Mouse (Mus musculus) kidney, adult 18-20 months (tissue): ENCODE measurements around the gene Nupr1.
A peak's percentile ranks its signal among the peaks of the same experiment; 100 is the strongest.

Experiments used
- DNase-seq: peaks from one replicate; pipeline ENCODE4 v3.0.0; 2021

Nupr1 gene

DNA sequence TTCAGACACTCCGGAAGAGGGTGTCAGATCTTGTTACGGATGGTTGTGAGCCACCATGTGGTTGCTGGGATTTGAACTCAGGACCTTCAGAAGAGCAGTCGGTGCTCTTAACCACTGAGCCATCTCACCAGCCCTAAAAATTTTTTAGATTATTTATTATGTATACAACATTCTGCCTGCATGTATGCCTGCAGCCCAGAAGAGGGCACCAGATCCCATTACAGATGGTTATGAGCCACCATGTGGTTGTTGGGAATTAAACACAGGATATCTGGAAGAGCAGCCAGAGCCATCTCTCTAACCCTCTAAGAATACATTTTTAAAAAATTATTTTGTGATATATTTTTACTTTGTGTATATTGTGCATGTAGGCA lies 12.6 kb upstream of the Nupr1 start:
- DNase-seq = peak; percentile 38

DNA sequence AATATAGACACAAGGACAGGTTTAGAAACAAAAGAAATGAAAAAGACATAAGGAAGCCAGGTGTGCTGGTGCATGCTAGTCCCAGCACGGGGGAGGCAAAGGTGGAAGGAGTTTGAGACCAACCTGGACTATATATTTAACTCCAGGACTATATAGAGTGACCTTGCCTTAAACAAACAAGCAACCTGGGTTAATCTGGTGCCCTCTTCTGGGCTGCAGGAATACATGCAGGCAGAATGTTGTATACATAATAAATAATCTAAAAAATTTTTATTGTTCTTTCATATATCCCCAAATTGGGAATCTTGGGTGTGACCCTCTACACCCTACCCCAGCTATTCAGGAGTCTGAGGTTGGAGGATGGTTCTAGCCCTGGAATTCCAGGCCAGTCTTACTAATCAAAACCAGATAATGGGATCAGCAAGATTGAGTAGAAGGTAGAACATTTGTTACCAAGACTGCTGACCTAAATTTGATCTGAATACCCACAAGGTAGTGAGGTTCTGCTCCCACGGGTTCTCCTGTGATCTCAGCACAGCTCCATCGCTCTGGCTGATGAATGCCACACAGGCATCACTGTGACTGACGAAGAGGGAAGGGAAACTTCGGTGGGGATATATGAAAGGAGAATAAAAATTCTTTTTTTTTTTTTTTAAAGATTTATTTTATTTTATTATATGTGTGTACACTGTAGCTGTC lies 12.0 kb upstream of the Nupr1 start:
- DNase-seq = no peak

DNA sequence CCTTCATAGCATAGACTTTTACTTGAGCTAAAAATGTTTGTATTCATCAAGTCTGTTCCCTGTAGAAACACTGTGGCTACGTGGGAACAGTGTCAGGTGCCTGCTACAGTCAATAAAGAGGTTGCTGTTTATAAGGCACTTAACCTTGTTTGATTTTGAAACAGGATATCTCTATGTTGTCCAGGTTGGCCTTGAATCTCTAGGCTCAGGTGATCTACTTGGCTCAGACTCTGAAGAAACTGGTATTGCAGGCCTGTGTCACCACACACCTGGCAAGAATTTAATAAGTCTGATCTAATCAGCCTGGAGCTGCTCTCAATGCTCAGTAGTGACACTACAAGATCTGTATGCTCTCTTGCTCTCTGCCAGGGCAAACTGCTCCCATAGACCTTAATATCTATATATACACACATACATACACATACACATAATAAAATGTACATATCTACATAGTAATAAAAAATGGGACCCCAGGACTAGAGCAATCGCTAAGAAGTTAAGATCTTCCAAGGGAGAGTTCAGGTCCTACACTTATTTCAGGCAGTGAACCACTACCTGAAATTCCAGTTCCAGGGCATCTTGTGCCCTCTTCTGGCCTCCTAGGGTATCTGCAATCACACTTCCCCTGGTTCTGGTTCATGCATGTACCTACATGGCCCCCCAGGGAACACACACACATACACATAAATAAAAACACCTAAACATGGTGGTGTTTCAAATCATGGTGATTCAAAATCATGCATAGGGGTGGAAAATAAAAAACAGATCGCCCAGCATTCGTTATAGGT lies 6.3 kb upstream of the Nupr1 start:
- DNase-seq = peak; percentile 51

DNA sequence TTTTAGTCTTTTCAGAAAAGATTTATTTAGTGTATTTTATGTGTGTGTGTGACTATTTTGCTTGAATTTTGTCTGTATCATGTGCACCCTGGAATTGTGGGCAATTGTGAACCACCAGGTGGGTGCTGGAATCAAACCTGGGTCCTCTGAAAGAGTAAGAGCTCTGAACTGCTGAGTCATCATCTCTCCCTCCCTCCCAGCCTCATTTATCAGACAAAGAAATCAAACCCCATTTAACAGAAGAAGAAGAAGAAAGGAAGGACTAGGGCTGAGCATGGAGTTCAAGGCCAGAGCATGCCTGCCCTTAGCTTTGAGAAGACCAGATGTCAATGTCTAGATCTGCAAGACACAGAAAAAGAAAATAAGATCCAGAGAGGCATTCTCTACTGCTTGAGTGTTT lies 4.7 kb upstream of the Nupr1 start:
- DNase-seq = no peak

DNA sequence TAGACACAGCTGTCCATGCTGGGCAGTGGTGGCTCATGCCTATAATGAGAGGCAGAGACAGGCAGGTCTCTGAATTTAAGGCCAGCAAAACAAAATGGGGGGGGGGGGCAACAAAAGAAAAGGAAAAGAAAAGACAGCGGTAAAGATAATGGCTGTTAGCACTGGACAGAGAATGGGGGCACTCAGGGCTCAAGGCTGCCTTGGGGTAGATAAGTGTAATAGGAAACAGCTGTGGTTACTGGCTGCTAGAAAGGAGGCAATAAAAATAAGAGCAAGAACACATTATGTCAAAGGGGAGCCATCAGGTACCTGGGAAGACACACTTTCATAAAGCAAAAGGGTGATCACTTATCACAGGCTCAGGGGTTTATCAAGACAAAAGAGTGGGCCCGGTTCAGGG lies 1.8 kb upstream of the Nupr1 start:
- DNase-seq = no peak

DNA sequence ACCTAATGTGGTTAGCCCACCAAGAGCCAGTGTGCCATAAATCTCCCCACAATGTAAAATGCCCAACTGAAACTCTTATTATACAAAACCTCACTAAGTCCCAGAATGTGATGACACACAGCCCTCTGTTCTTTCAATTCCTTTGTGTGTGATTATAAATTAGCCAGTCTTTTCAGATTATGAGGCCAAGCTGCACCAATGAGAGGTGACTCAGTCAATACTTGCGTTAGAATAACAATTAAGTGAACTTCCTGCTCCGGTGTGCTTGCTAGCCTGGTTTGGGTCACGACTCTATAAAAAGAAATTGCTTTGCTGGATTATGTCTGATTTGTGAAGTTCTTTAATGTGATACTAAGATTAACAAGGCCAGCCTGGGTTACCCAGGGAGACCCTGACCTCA lies 746 bp downstream of the Nupr1 start:
- DNase-seq = no peak

DNA sequence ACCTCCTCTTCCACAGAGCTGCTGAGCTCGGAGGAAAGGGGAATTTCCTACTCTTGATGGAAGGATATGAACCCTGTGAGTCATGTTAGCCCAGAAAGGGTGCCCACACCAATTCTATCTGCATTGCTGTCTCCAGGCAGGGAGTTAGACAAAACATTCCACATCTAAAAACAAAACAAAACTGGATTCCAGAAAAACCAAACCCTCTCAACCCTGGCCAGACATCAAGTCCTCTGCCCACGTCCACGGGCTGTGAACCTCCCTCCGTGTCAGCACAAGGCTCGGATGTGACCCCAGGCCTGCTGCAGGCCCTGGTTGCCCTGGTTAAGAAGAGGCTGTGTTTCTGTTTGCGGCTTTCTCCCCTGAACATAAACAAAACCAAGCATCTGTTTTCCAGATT lies 2.5 kb downstream of the Nupr1 start:
- DNase-seq = peak; percentile 11

DNA sequence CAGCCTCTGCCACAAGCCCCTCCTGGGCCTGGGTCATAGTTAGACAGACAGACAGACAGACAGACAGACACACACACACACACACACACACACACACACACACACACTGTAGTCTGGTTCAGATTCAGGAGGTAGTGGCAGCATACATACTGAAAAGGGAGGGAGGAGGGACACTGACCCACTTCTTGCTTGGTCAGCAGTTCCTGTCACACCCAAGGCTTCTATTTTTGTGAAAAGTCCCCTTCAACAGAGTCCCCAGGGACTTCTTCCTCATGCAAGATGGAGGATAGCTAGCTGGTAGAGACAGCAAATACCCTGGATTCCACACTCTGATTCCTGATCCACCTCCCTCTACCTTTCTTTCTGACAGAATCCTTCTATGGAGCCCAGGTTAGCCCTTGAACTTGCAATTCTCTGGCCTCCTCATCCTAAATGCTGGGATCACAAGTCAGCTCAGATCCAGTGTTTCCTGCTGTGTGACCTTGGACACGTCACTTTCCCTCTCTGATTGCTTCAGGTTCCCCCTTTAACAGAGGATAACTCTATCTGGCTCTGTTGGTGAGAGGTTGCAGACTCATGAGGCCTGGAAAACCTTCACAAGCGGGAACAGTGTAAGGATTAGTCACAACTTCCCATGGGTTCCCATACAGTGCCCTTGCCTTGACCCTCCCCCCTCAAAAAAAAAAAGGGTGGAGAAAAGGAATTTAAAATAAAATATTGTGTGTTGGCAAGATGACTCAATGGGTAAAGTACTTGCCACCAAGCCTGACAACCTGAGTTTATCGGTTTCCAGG lies 4.7 kb downstream of the Nupr1 start:
- no peak for DNase-seq

DNA sequence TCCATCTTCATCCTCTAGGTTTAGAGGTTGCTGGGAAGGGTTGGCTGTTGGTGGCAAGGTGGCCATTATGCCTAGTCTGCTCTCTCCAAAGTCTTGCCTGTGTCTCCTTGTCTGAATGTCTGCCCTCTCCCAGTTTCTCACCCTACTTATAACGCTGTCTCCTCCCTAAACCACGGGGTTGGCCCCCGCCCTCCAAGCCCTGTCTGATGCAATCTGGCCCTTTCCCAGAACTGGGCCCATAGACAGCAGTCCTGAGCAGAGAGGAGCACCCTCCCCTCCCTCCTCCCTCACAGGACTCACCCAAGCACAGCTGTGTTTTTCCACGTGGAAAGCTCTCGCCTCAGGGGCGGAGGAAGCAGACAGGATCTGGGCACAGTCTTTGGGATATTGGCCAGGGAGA lies 5.3 kb downstream of the Nupr1 start:
- peak; percentile 64 for DNase-seq

DNA sequence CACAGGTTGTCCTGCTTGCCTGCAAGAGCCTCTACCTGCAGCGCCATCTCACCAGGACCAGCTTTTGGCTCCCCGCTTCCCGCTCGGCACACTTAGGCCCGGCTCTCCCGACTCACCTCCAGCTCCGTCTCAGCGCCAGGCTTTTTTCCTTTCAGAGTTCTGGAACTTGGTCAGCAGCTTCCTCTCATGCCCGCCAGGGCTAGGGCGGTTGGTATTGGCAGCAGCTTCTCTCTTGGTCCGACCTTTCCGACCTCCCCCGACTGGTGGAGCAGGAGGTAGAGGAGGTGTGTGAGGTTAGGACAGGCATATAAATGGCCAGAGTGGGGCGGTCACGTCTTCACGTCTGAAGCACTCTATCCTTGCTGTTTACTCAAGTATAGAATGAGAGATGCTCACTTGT lies 5.9 kb downstream of the Nupr1 start:
- peak; percentile 10 for DNase-seq

DNA sequence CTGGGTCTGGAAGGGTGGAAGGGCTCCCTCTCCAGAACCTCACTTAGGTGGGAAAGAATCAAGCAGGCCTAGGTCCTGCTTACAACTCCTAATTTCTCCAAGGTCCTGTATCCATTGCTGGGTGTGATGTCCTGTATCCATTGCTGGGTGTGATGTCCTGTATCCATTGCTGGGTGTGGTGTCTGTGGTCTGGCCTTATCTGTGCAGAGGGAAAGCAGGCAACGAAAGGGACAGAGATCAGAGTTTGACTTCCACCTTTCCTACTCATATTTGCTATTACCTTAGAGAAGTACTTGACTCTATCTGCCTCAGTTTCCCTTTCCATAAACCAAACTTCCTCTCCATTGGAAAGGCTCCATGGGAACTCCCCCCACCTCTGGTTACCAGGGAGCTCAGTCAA lies 7.3 kb downstream of the Nupr1 start:
- no peak for DNase-seq

DNA sequence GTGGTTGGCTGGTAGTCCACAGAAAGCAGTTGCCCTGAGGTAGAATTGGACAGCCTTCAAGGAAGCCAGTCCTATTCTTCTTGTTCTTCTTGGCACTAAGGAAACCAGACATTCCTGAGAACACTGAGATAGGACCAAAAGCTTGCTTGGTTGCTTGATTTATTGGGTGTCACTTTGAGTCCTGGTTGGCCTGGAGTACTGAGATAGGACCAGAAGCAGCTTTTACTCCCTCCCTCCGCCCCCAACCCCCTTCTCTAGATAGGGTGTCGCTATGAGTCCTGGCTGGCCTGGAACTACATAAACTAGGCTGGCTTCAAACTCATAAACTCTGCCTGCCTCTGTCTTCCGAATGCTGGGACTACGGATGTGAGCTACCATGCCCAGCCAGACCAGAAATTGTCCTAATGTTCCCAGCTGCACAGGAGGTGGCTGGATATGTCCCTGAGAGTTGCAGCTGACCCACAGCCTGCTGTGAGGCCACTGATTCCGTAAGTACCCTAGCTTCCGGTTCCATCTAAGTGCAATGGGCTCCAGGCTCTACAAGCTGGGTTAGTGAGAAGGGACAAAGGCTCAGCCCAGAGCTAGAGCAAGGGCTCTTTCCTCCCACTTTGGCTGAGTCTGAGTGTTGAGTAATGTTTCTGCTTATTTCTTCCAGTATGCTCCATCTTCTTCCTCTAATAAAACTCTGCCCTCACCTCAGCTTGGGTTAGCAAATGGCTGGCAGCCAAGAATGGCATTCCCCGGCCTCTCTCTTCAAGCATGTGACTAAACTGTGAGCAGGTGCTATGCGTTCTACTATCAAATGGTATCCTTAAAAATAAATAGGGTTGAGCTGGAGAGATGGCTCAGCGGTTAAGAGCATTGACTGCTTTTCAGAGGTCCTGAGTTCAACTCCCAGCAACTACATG lies 9.0 kb downstream of the Nupr1 start:
- DNase-seq = peak; percentile 5

DNA sequence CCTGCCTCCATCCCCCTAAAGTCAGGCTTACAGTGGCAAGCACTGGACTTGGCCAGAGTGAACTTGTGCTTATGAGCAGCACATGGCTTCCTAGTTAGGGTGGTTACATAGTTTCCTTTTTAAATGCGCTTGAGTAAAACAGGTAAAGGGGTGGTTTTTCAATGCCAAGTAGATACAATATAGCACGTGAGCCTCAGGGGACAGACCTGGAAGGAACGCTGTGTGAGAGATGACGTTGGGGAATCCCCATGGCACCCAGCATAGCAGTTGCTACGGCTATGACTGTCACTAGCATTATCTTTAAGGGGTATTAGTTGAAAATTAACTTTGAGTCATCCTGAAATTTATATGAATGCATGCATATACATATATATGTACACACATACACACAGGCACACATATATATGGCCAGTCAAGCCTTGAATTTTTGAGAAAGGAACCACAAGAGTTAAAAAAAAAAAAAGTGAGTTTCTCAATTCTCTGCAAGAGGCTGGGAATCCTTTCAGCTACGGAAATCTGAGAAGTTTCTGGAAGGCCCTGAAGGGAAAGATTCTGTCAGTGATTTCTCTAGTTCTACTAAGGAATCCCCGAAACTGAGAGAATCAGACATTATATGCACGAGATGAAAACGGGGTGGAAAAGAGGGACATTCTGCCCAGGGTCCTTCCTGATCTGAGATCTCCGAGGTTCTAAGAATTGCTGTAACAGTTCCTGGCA lies 10.9 kb downstream of the Nupr1 start:
- DNase-seq = no peak

DNA sequence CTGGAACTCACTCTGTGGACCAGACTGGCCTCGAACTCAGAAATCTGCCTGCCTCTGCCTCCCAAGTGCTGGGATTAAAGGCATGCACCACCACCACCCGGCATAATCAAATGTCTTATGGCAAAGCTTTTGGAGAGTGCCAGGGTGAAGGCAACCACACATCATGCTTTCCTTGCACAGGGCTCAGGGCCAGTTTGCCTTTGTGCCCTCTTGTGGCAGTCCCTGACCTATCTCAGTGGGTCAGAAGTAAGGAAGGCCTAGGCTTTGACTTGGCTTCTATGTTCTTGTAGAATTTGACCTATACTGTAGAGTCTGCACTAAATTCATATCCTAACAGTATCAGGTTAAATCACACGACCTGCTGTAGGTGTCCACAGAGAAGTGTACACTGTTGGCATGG lies 14.0 kb downstream of the Nupr1 start:
- no peak for DNase-seq

DNA sequence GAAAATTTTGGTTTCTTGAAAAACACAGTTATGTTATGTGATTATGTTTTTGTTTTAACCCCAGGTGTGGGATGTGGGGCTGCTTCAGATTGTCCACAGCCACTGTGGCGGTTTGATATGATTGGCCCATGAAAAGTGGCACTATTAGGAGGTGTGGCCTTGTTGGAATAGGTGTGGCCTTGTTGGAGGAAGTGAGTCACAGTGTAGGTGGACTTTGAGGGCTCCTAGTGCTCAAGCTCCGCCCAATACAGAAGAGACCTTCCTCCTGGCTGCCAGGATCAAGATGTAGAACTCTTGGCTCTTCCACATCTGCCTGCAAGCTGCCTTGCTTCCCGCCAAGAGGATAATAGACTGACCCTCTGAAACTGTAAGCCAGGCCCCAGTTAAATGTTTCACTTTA lies 17.9 kb downstream of the Nupr1 start:
- DNase-seq = no peak

DNA sequence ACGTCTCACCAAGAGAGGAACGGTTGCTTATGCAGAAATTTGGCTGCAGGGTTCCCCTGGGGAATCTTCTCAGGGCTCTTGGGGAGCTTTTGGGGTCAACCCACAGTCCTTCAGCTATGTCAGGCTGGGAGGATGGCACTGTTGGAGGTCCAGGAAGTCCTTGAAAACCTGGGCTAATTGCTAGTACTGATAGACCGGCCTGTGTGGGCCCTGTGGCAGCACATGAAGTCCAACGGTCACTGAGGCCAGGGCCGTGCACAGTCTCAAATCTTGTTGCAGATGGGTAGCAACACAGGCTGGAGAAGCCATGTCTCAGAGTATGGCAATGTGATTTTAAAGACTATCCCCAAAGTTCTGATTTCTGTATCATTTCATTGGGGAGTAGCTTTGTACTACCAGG lies 22.9 kb downstream of the Nupr1 start:
- no peak for DNase-seq

DNA sequence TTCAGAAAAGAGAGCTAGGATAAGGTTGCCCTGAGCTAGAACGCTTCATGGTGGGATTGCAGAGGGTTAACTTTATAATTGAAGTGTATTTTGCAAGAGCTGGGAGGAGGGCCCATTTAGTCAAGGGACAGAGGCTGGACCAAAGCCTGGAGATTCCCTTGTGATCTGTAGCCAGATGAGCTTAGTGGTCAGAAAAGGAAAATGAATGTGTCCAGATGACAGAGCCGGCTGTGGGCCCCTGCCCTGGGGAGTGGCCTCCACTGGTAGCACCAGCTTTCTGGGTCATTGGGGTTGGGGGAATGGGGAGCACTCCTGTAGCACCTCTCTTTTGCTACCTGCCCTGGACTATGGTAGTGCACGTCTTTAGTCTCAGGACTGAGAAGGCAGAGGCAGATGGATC lies 23.6 kb downstream of the Nupr1 start:
- no peak for DNase-seq

DNA sequence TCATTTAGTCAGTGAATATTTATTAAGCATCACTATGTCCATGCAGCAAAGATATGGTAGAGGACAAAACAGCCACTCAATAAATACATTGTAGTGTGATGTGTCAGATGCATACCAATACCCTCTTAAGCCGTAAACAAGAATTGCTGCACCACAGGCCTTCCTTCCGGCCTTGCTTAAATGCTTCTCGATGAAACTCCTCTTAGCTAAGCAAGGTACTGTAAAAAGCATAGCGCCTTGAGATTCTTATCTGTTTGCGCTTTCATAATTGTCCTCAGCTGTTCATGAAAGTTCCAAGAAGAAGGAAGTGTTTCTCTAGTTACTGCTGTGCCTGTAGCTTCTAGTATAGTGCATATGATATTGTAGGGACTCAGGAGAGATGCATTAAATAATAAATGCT lies 24.1 kb downstream of the Nupr1 start:
- no peak for DNase-seq

DNA sequence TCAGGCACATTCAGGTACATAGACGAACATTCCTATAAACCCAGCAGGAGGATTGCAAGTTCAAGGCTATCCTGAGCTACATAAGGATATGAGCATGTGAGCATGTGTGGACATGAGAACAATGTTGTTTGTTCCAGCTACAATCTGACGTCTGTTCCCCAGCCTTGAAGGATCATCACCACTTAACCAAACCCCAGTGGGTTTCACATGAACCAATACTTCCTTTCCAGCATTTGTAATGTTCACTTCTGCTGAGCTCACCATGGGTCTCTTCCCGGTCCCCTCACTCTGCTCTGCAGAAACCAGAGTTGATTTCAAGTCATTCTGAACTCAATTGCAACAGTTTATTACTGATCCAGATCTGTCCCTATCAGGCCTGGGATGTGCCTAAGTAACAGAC lies 28.0 kb downstream of the Nupr1 start:
- DNase-seq = no peak

DNA sequence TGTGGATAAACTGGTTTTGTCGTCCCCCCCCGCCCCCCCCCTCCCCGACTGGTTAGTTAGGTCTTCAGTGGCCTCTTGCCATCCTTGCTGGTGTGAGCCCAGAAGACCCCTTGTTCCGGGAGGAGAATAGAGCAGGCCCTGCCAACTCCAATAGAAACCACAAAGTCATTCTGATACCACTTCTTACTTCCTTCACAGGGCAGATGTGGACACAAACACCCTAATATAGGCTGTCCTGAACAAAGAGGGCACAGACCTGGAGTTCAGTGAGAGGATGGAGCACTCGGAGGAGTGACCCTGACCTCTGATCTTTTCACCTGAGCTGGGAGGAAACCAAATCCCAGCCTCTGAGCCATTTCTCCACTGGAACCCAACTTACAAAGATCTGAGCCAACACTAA lies 28.8 kb downstream of the Nupr1 start:
- no peak for DNase-seq

DNA sequence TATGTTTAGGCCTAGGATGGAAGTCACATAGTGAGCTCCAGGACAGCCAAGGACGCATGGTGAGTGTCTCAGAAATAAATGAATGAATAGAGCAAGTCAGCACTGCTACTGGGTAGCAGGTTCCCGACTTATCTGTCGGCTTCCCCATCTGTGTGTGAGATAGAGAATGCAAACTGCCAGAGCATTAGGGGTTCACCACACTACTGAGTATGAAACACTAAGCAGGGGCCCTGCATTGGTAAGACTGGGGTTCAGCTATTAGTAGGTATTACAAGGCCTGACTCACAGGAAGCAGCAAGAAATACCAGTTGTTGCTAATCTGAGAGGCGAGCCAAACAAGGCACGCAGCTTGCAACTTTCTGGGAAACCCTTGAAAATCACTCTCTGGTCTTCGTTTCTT lies 31.7 kb downstream of the Nupr1 start:
- DNase-seq = no peak

DNA sequence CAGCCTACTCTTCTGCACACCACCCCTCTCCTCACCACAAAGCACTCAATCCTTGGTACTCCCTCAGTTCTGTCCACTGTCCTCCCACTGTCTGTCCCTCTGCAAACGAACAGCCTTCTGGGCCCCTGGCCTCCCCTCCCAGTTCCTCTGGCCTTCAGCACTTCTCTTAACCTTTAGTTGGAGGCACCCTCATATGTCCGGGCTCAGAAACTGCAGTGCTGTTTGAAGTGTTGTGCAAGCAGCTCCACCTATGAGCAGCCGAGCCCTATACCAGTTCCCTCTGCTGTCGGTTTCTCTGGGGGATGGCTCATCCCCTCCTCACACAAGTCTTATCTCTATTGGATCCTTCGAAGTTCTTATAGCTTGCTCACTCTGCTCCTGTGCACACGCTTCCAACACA lies 34.2 kb downstream of the Nupr1 start:
- no peak for DNase-seq
